Mouse (Mus musculus): ENCODE results near the gene Tie1. TPM values are rescaled to one million over a fixed set of nuclear protein-coding genes. Genes with fewer than 3 reads are reported as not detected.

Gene Tie1
- polyA plus RNA-seq, 1 experiment from 2014 or later = 12.6 TPM

- DNase-seq (ENCODE audit: low spot score) (no peak), ATAC-seq (ENCODE audit: insufficient number of reproducible peaks, low FRiP score, low TSS enrichment, low read depth) (no peak)
Measured at GRCm38 (mm10) chr4:118526408-118527334, 36.8 kb upstream of the Tie1 start, which contains the start of gene 2610528J11Rik. Gene 2610528J11Rik, plus strand, starts transcription at chr4:118526999.

GRCm38 (mm10) chr4:118525779-118526178 is 35.9 kb upstream of the Tie1 start:
- DNase-seq (ENCODE audit: low spot score) = no peak
- ATAC-seq (ENCODE audit: insufficient number of reproducible peaks, low FRiP score, low TSS enrichment, low read depth) = no peak
- Histone ChIP-seq H3K4me3 (ENCODE audit: low read depth, low read length) (no peak overlapping the region), H3K9me3 (ENCODE audit: control insufficient read depth, low read length) (no peaks in the 10 kb centered on the region), H3K36me3 (ENCODE audit: control insufficient read depth, insufficient read depth, low read length) (no peaks in the 10 kb centered on the region), H3K4me1 (ENCODE audit: control insufficient read depth, insufficient read depth, low read length) (0 out of 2 replicates have a peak, but pooled peaks cover 3% of the 10 kb centered on the region), H3K4me2 (ENCODE audit: low read depth, severe bottlenecking) (no peak overlapping the region), H3K27ac (replicated peaks; ENCODE audit: low read depth, low read length) (no peak overlapping the region), H3K9ac (ENCODE audit: low read length) (no peak overlapping the region), H3K27me3 (ENCODE audit: control insufficient read depth, insufficient read depth, low read length) (no peaks in the 10 kb centered on the region)
- WGBS = 74% methylated on average over 3 of the region's 3 CpGs

More at GRCm38 (mm10) chr4:118526408-118527334, 36.8 kb upstream of the Tie1 start, which contains the start of gene 2610528J11Rik:
- Histone ChIP-seq H3K9me3 (ENCODE audit: control insufficient read depth, low read length) (no peaks in the 10 kb centered on the region), H3K4me2 (ENCODE audit: low read depth, severe bottlenecking) (no peak within 1 kb of the TSS), H3K27me3 (ENCODE audit: control insufficient read depth, insufficient read depth, low read length) (no peaks in the 10 kb centered on the region), H3K4me1 (ENCODE audit: control insufficient read depth, insufficient read depth, low read length) (0 out of 2 replicates have a peak, but pooled peaks cover 3% of the 10 kb centered on the region), H3K9ac (ENCODE audit: low read length) (no peak within 1 kb of the TSS), H3K36me3 (ENCODE audit: control insufficient read depth, insufficient read depth, low read length) (no peaks in the 10 kb centered on the region), H3K27ac (replicated peaks; ENCODE audit: low read depth, low read length) (no peak within 1 kb of the TSS), H3K4me3 (ENCODE audit: low read depth, low read length) (no peak within 1 kb of the TSS)
- 37% methylated on average over 17 of the region's 17 CpGs for WGBS

GRCm38 (mm10) chr4:118523976-118524375 is 34.1 kb upstream of the Tie1 start:
- ATAC-seq (ENCODE audit: insufficient number of reproducible peaks, low FRiP score, low TSS enrichment, low read depth) (no peak), DNase-seq (ENCODE audit: low spot score) (no peak)
- Histone ChIP-seq H3K36me3 (ENCODE audit: control insufficient read depth, insufficient read depth, low read length) (no peaks in the 10 kb centered on the region), H3K9me3 (ENCODE audit: control insufficient read depth, low read length) (no peaks in the 10 kb centered on the region), H3K9ac (ENCODE audit: low read length) (no peak overlapping the region), H3K4me1 (ENCODE audit: control insufficient read depth, insufficient read depth, low read length) (0 out of 2 replicates have a peak, but pooled peaks cover 3% of the 10 kb centered on the region), H3K4me2 (ENCODE audit: low read depth, severe bottlenecking) (no peak overlapping the region), H3K4me3 (ENCODE audit: low read depth, low read length) (no peak overlapping the region), H3K27me3 (ENCODE audit: control insufficient read depth, insufficient read depth, low read length) (no peaks in the 10 kb centered on the region), H3K27ac (replicated peaks; ENCODE audit: low read depth, low read length) (no peak overlapping the region)
- WGBS = 71% methylated on average over 7 of the region's 7 CpGs

- ATAC-seq (ENCODE audit: insufficient number of reproducible peaks, low FRiP score, low TSS enrichment, low read depth) (no peak), DNase-seq (ENCODE audit: low spot score) (no peak)
- no peak overlapping the region for H3K4me2 ChIP-seq (ENCODE audit: low read depth, severe bottlenecking)
- H3K4me1 ChIP-seq (ENCODE audit: control insufficient read depth, insufficient read depth, low read length) = 0 out of 2 replicates have a peak, but pooled peaks cover 3% of the 10 kb centered on the region
- 87% methylated on average over 7 of the region's 7 CpGs for WGBS
- H3K27ac ChIP-seq (replicated peaks; ENCODE audit: low read depth, low read length) = no peak overlapping the region
- no peak overlapping the region for H3K4me3 ChIP-seq (ENCODE audit: low read depth, low read length)
- 0 out of 2 replicates have a peak, but pooled peaks cover 3% of the 10 kb centered on the region for H3K27me3 ChIP-seq (ENCODE audit: control insufficient read depth, insufficient read depth, low read length)
- H3K36me3 ChIP-seq (ENCODE audit: control insufficient read depth, insufficient read depth, low read length) = no peaks in the 10 kb centered on the region
- no peaks in the 10 kb centered on the region for H3K9me3 ChIP-seq (ENCODE audit: control insufficient read depth, low read length)
- H3K9ac ChIP-seq (ENCODE audit: low read length) = no peak overlapping the region
Measured at GRCm38 (mm10) chr4:118522248-118522647, 32.4 kb upstream of the Tie1 start.

- 69% methylated on average over 5 of the region's 5 CpGs for WGBS
- ATAC-seq (ENCODE audit: insufficient number of reproducible peaks, low FRiP score, low TSS enrichment, low read depth) (no peak), DNase-seq (ENCODE audit: low spot score) (no peak)
- no peak overlapping the region for H3K4me2 ChIP-seq (ENCODE audit: low read depth, severe bottlenecking)
- H3K27ac ChIP-seq (replicated peaks; ENCODE audit: low read depth, low read length) = no peak overlapping the region
- H3K4me3 ChIP-seq (ENCODE audit: low read depth, low read length) = no peak overlapping the region
- no peak overlapping the region for H3K9ac ChIP-seq (ENCODE audit: low read length)
- no peaks in the 10 kb centered on the region for H3K36me3 ChIP-seq (ENCODE audit: control insufficient read depth, insufficient read depth, low read length)
- H3K4me1 ChIP-seq (ENCODE audit: control insufficient read depth, insufficient read depth, low read length) = peaks cover 8% of the 10 kb centered on the region; the same call in 1 of the 2 replicates
- 0 out of 2 replicates have a peak, but pooled peaks cover 3% of the 10 kb centered on the region for H3K27me3 ChIP-seq (ENCODE audit: control insufficient read depth, insufficient read depth, low read length)
- H3K9me3 ChIP-seq (ENCODE audit: control insufficient read depth, low read length) = no peaks in the 10 kb centered on the region
Measured at GRCm38 (mm10) chr4:118518208-118518607, 28.3 kb upstream of the Tie1 start.

- H3K36me3 ChIP-seq (ENCODE audit: control insufficient read depth, insufficient read depth, low read length) = no peaks in the 10 kb centered on the region
- 48% methylated on average over 16 of the region's 16 CpGs for WGBS
- no peak overlapping the region for H3K9ac ChIP-seq (ENCODE audit: low read length)
- DNase-seq (ENCODE audit: low spot score) (no peak), ATAC-seq (ENCODE audit: insufficient number of reproducible peaks, low FRiP score, low TSS enrichment, low read depth) (no peak)
- H3K4me1 ChIP-seq (ENCODE audit: control insufficient read depth, insufficient read depth, low read length) = peaks cover 8% of the 10 kb centered on the region; the same call in 1 of the 2 replicates
- H3K4me2 ChIP-seq (ENCODE audit: low read depth, severe bottlenecking) = no peak overlapping the region
- H3K27me3 ChIP-seq (ENCODE audit: control insufficient read depth, insufficient read depth, low read length) = 0 out of 2 replicates have a peak, but pooled peaks cover 3% of the 10 kb centered on the region
- H3K27ac ChIP-seq (replicated peaks; ENCODE audit: low read depth, low read length) = no peak overlapping the region
- H3K4me3 ChIP-seq (ENCODE audit: low read depth, low read length) = no peak overlapping the region
- no peaks in the 10 kb centered on the region for H3K9me3 ChIP-seq (ENCODE audit: control insufficient read depth, low read length)
Measured at GRCm38 (mm10) chr4:118517497-118518146, 27.8 kb upstream of the Tie1 start.

GRCm38 (mm10) chr4:118516699-118517496 is 27.0 kb upstream of the Tie1 start:
- Histone ChIP-seq H3K4me2 (ENCODE audit: low read depth, severe bottlenecking) (no peak overlapping the region), H3K27me3 (ENCODE audit: control insufficient read depth, insufficient read depth, low read length) (0 out of 2 replicates have a peak, but pooled peaks cover 3% of the 10 kb centered on the region), H3K9ac (ENCODE audit: low read length) (no peak overlapping the region), H3K4me1 (ENCODE audit: control insufficient read depth, insufficient read depth, low read length) (peaks cover 8% of the 10 kb centered on the region; the same call in 1 of the 2 replicates), H3K27ac (replicated peaks; ENCODE audit: low read depth, low read length) (no peak overlapping the region), H3K9me3 (ENCODE audit: control insufficient read depth, low read length) (no peaks in the 10 kb centered on the region), H3K36me3 (ENCODE audit: control insufficient read depth, insufficient read depth, low read length) (no peaks in the 10 kb centered on the region), H3K4me3 (ENCODE audit: low read depth, low read length) (no peak overlapping the region)
- DNase-seq (ENCODE audit: low spot score) (peak; percentile 39), ATAC-seq (ENCODE audit: insufficient number of reproducible peaks, low FRiP score, low TSS enrichment, low read depth) (no peak)
- 12% methylated on average over 20 of the region's 20 CpGs for WGBS

GRCm38 (mm10) chr4:118509050-118509449 is 19.2 kb upstream of the Tie1 start:
- ATAC-seq (ENCODE audit: insufficient number of reproducible peaks, low FRiP score, low TSS enrichment, low read depth) = no peak
- DNase-seq (ENCODE audit: low spot score) = no peak

More at GRCm38 (mm10) chr4:118509050-118509449, 19.2 kb upstream of the Tie1 start:
- Histone ChIP-seq H3K9ac (ENCODE audit: low read length) (no peak overlapping the region), H3K9me3 (ENCODE audit: control insufficient read depth, low read length) (no peaks in the 10 kb centered on the region), H3K27ac (replicated peaks; ENCODE audit: low read depth, low read length) (no peak overlapping the region), H3K36me3 (ENCODE audit: control insufficient read depth, insufficient read depth, low read length) (no peaks in the 10 kb centered on the region), H3K4me2 (ENCODE audit: low read depth, severe bottlenecking) (no peak overlapping the region), H3K4me1 (ENCODE audit: control insufficient read depth, insufficient read depth, low read length) (no peaks in the 10 kb centered on the region), H3K4me3 (ENCODE audit: low read depth, low read length) (no peak overlapping the region), H3K27me3 (ENCODE audit: control insufficient read depth, insufficient read depth, low read length) (no peaks in the 10 kb centered on the region)
- 21% methylated on average over 6 of the region's 6 CpGs for WGBS
